Mouse (Mus musculus) thymus, adult 2 months (tissue): ENCODE data around the gene Trpv2. TPM values are rescaled to one million over a fixed set of nuclear protein-coding genes. Genes with fewer than 3 reads are reported as not detected.

Source experiments
- DNase-seq: peaks from one replicate; pipeline ENCODE4 v3.0.0; 2021
- H3K27ac ChIP-seq: fragments of 200-500 bp; 2 replicates; pipeline ENCODE4 v1.5.1; 2012; ENCODE audit warnings: low read length, control low read depth; ENCODE audit not compliant: control insufficient read depth, insufficient read depth
- H3K27me3 ChIP-seq: fragments of 200-500 bp; 2 replicates; pipeline ENCODE4 v1.6.1; 2012; ENCODE audit warnings: mild to moderate bottlenecking, low read length, moderate library complexity, mixed read lengths; ENCODE audit not compliant: control insufficient read depth, insufficient read depth
- H3K36me3 ChIP-seq: fragments of 200-500 bp; 2 replicates; pipeline ENCODE4 v1.6.1; 2012; ENCODE audit warnings: mild to moderate bottlenecking, low read length, moderate library complexity; ENCODE audit not compliant: control insufficient read depth, insufficient read depth
- H3K4me1 ChIP-seq: fragments of 200-500 bp; replicated peaks from 2 replicates; pipeline ENCODE4 v1.6.1; 2012; ENCODE audit warnings: low read length; ENCODE audit not compliant: control insufficient read depth, insufficient read depth
- H3K4me3 ChIP-seq: fragments of 200-500 bp; 2 replicates; pipeline ENCODE4 v1.5.1; 2012; ENCODE audit warnings: mild to moderate bottlenecking, low read length, control low read depth, moderate library complexity; ENCODE audit not compliant: control insufficient read depth, insufficient read depth
- CTCF ChIP-seq: fragments of 200-500 bp; IDR thresholded peaks from 2 replicates; pipeline ENCODE4 v1.5.1; 2012; ENCODE audit warnings: mild to moderate bottlenecking, control low read depth, low read length, moderate library complexity, borderline replicate concordance; ENCODE audit not compliant: control insufficient read depth, poor library complexity, insufficient read depth; ENCODE audit errors: extremely low read depth
- POLR2A ChIP-seq: fragments of 200-500 bp; IDR thresholded peaks from 2 replicates; pipeline ENCODE4 v1.6.1; 2012; ENCODE audit warnings: mild to moderate bottlenecking, low read length, control low read depth, moderate library complexity; ENCODE audit not compliant: control insufficient read depth, poor library complexity, insufficient read depth; ENCODE audit errors: extremely low read depth
- WGBS: fragments of 180-500 bp; shearing (Covaris S2); methylation state at CpG from one replicate; pipeline ENCODE4 v1.1.7; 2018; 5-methylcytosine and 5-hydroxymethylcytosine counted together
- polyA plus RNA-seq: library from polyadenylated mRNA; depleted of rRNA; stranded (reverse); fragments of >200 nt; gene quantifications from 2 replicates; pipeline ENCODE4 v1.2.3, GENCODE M21; 2012

Trpv2 gene
- polyA plus RNA-seq, 1 experiment, result 96.0 TPM

DNA sequence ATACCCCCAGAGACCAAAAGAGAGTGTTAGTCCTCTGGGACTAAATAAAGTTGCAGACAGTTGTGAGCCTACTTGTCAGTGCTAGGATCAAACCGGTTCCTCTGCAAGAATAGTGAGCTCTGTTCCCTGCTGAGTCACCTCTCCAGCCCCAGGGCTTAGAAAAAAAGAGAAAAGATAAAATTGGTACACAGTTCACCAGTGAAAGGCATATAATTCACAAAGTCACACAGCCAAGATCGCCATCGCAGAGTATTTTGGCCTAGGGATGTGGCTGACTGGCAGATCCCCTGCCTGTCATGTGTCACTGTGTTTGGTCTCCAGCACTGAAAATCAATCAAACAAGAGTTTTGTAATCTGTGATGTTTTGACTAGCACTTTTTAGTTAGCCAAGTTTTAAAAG is 6.0 kb upstream of the Trpv2 start:
- TF ChIP-seq CTCF (no peak), POLR2A (no peak)
- no peak overlapping the region for H3K4me3 ChIP-seq
- H3K36me3 ChIP-seq, result no peaks in the 10 kb centered on the region
- H3K4me1 ChIP-seq, result 0 out of 2 replicates have a peak, but pooled peaks cover 2% of the 10 kb centered on the region
- H3K27ac ChIP-seq, result no peak overlapping the region
- no peak for DNase-seq
- no peaks in the 10 kb centered on the region for H3K27me3 ChIP-seq
- 70% methylated on average over 3 of the region's 3 CpGs for WGBS

GRCm38 (mm10) chr11:62574703-62575085 is 408 bp downstream of the Trpv2 start:
- peak overlapping the region; percentile 91 for H3K27ac ChIP-seq
- H3K36me3 ChIP-seq, result peaks cover 15% of the 10 kb centered on the region
- WGBS, result 18% methylated on average over 4 of the region's 4 CpGs
- H3K4me3 ChIP-seq, result peak overlapping the region; percentile 46
- no peak for TF ChIP-seq POLR2A
- H3K27me3 ChIP-seq, result no peaks in the 10 kb centered on the region
- DNase-seq, result peak; percentile 19
- H3K4me1 ChIP-seq, result peaks cover 15% of the 10 kb centered on the region

DNA sequence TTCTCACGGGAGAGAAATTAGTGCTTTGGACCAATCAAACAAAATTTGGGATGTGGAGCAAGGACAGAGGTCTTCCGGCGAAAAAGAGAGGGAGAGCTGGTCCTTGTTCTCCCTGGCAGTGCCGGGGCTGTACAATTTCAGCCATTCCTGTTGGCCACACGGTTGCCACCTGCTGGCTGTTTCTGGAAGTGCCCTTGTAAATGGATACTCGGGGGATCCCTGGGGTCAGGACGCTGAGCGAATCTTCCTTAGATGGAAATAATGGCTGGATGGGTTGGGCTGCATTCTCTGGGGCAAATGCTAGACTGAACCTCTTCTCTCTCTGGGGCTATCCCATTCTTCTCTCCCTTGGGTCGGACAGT is 992 bp downstream of the Trpv2 start:
- WGBS, result 0% methylated on average over 9 of the region's 9 CpGs
- no peaks in the 10 kb centered on the region for H3K27me3 ChIP-seq

DNA sequence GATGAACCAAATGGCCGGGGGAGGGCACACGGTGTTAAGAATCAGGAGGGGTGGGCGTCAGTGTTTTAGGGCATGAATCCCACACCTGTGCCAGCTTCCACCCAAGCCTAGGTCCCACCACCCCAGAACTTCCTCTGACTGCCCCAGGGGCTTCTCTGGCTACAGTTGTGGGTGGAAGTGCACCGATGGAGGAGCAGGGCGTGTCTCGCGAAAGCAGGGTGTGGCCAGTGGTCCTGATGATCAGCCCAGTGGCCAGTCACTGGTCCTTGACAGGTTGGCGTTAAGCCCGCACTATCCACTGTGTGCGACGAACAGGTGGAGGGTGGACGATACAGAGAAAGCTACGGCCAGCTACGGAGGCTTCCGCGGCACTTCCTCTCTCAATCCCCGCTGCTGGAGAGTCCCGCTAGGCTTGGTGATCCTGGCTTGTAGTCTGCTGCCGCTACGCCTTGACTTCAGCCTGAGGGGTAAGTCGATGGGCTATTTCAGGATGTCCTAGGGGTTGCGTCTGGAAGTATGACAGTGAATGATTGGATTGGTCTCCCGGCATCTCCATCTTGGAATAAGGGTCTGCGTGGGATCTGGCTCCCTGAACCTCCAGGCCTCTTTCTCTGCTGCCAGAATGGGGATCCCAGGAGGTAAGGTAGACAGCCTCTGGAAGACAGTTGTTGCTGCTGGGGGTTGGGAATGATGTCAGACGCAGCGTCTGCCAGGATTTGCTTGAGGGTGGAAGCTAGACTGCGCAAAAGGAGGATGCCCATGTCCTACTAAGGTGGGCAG is 1.6 kb downstream of the Trpv2 start:
- Histone ChIP-seq H3K36me3 (peaks cover 21% of the 10 kb centered on the region), H3K27ac (peak overlapping the region; percentile 74), H3K4me1 (peaks cover 15% of the 10 kb centered on the region), H3K27me3 (no peaks in the 10 kb centered on the region), H3K4me3 (peak overlapping the region; percentile 74)
- 2% methylated on average over 27 of the region's 27 CpGs for WGBS
- TF ChIP-seq CTCF (no peak; the same call in 1 of the 2 replicates), POLR2A (0 out of 2 replicates have a peak, but pooled peaks have one; percentile 22)
- DNase-seq, result peak; percentile 48

More for the DNA sequence above, 992 bp downstream of the Trpv2 start:
- H3K4me1 ChIP-seq, result peaks cover 15% of the 10 kb centered on the region
- H3K4me3 ChIP-seq, result peak overlapping the region; percentile 74
- H3K36me3 ChIP-seq, result peaks cover 18% of the 10 kb centered on the region
- peak; percentile 91 for DNase-seq
- H3K27ac ChIP-seq, result peak overlapping the region; percentile 91; the same call in 1 of the 2 replicates
- TF ChIP-seq POLR2A (no peak), CTCF (peak; percentile 91)

GRCm38 (mm10) chr11:62576530-62577152 is 2.4 kb downstream of the Trpv2 start:
- DNase-seq, result peak; percentile 86
- H3K4me1 ChIP-seq, result peaks cover 15% of the 10 kb centered on the region
- H3K4me3 ChIP-seq, result peak overlapping the region; percentile 74
- H3K27me3 ChIP-seq, result no peaks in the 10 kb centered on the region
- H3K27ac ChIP-seq, result peak overlapping the region; percentile 74
- no peak for TF ChIP-seq CTCF
- TF ChIP-seq POLR2A, result no peak
- peaks cover 26% of the 10 kb centered on the region for H3K36me3 ChIP-seq
- WGBS, result 7% methylated on average over 16 of the region's 16 CpGs

- no peak overlapping the region for H3K4me3 ChIP-seq
- TF ChIP-seq CTCF, result no peak
- H3K36me3 ChIP-seq, result peaks cover 81% of the 10 kb centered on the region
These were observed 8.7 kb downstream of the Trpv2 start for GRCm38 (mm10) chr11:62583031-62583430.

More at GRCm38 (mm10) chr11:62583031-62583430, 8.7 kb downstream of the Trpv2 start:
- DNase-seq, result no peak
- Histone ChIP-seq H3K4me1 (no peaks in the 10 kb centered on the region), H3K27ac (no peak overlapping the region), H3K27me3 (no peaks in the 10 kb centered on the region)
- WGBS, result 96% methylated on average over 6 of the region's 6 CpGs
